Mouse (Mus musculus) natural killer cell, adult 2 months (primary cell): ENCODE data around the gene Ube2v1.
"Not testable (repeated sequence)": the region's sequence is repeated elsewhere in the genome, so short reads cannot be mapped to it uniquely, and the experiment has no call there.

Experiments used
- DNase-seq, 2 experiments: peaks; one replicate each; pipeline ENCODE4 v3.0.0; 2022; ENCODE audit warnings: low spot score in 2 of 2

Gene Ube2v1

DNA sequence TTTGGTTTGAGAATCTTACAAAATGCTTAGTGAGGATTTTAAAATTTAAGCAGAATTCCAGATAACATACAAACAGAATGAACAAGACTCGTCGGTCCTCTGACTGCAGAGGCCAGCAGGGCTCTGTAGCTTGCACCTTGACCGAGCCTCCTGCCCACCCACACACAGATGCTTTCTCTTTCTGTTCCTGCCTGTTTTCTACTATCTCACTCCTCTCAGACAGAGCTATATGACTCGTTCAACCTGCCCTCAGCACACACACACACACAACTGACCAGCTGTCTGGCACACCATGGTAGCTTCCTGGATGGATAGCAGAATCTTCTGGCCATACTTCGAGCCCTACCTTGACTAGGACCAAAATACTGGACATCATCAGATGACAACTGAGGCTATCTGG, 8.9 kb downstream of the Ube2v1 start:
- DNase-seq: peak; percentile 41 to 57

DNA sequence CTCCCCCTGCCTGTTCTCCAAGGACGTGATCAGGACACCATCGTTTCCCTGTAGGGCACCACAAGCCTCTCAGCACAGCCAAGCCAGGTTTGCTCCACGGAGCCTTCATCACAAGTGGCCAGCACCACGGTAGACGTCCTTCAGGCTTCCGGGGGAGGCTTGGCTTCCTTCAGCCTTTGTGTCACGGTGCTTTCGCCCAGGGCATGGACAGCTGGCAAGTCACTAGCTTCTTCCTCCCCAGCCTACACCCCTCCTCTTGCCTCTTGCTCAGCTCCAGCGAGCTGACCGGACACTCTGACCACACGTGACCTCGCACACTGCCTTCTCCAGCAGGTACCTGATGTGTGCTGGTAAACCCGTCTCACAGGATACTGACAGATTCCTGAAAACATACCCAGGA, 9.5 kb downstream of the Ube2v1 start:
- DNase-seq: no peak

- no peak for DNase-seq
These were observed 10.4 kb downstream of the Ube2v1 start for GRCm38 (mm10) chr2:167621255-167622087.

GRCm38 (mm10) chr2:167617472-167617871, 14.4 kb downstream of the Ube2v1 start:
- DNase-seq: no peak

DNA sequence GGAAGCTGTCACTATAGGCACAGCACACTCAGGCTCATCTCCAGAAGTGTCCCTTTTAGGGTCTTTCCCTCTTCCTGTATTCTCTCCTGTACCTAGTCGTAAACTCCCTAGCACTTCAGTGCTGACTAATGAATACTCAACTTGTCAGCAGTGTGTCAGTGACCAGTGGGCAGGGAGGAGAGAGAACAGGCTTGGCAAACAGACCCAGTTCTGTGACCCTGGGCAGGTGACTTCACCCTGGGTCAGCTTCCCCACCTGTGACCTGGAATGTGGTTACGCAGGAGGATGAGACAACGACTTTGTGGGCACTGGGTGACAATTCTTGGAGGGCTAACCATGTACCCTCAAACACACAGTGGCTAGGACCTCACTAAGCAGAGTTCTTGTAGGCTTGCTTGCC, 14.9 kb downstream of the Ube2v1 start:
- no peak for DNase-seq

- DNase-seq: not testable (repeated sequence)
These were observed 18.6 kb downstream of the Ube2v1 start for GRCm38 (mm10) chr2:167613335-167613734.

DNA sequence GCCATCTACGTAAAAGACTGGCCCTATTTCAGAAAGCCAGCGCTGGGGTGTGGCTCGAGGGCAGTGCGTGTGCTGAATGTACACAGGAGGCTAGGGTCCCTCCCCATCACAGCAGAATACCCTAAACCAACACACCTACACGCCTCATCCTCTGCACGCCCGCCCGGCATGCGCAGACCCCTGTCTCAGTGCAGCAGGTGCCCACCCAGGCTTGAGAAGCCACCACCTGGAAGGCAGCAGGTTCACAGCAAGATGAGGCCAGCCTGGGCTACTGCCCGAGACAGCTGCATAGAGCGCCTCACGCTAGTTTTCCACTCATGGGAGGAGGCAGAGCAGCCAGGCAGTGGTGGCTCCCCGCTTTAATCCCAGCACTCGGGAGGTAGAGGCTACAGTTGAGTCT, 19.8 kb downstream of the Ube2v1 start:
- DNase-seq: no peak

- no peak for DNase-seq
These were observed 20.6 kb downstream of the Ube2v1 start for GRCm38 (mm10) chr2:167611287-167611686.

DNA sequence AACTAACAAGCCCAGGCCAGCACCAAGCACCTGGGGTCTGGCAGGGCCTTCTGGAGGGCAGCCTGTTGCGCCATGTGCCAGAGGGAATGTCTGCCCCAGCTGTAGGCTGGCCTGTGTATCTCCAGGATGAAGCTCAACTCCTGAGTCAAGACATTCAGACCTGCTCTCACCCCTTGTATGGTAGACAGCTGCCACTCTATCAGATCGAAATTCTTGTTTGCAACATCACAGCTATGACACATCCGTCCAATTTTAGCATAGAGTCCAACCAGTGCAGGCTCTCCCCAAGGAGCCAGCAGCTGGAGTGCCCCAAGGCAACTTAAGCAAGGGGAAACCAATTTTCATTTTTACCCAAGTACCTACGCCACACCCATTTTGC, 25.2 kb downstream of the Ube2v1 start:
- no peak for DNase-seq

DNA sequence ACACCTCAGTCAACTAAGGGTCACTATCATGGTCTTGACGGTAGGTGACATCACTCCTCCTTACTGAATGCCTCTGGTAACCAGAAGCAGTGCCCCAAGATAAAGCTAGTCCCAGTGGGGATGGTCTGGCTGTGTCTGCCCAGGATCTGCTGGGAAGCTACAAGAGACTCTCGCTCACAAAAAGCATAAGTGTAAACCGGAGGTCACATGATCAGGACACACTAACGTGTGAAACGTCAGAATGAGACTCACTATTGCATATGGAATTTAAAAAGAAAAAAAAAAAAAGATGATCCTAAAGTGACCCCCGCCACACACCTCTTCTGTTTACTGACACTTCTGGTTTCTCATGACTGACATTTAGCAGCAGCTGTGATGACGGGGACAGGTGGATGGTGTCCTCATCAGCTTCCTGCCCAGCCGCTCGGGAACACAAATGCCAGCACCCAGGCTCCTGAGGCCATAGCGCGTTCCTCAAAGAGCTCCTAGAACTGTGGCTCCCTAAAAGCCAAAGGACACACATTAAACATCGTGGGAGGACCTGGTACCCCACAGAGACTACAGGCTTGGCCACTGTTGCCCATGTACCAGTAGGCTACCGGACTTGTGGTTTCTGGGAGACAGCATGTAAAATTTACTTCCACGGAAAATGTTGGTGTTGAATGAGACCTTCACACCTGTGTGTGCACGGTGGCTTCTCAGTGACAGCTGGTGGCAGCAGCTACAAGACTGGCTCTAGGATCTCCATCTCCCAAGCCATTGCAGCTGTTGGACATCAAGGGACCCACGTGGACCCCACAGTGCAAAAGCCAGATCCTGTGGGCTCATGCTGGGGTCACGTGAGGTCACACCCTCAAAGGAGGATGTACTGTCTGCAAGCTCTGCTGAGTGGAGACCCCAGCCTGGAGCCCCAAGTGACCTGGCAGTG, 25.8 kb downstream of the Ube2v1 start:
- no peak for DNase-seq

GRCm38 (mm10) chr2:167605178-167605794, 26.6 kb downstream of the Ube2v1 start:
- DNase-seq: peak; percentile 66 to 84

DNA sequence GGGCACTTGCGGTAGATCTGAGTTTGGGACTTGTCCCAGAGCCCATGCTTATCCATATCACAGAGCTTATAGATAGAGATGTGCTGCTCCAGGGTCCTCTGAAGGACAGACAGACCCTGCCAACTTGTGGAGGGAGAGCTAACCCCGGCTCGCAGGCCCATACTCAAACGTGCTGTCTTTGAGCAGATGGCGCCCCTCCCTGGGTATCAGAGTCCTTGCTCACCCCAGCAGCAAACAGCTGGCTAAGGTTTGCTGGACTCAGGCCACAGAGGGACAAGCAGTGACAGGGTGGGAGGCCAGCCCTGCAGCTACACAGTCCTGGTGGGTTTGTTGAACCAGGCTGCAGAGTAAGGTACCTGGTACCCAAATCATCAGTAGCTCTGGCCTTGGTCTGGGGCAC, 28.9 kb downstream of the Ube2v1 start:
- DNase-seq: no peak

- DNase-seq: no peak
These were observed 29.5 kb downstream of the Ube2v1 start for GRCm38 (mm10) chr2:167602364-167602763.

DNA sequence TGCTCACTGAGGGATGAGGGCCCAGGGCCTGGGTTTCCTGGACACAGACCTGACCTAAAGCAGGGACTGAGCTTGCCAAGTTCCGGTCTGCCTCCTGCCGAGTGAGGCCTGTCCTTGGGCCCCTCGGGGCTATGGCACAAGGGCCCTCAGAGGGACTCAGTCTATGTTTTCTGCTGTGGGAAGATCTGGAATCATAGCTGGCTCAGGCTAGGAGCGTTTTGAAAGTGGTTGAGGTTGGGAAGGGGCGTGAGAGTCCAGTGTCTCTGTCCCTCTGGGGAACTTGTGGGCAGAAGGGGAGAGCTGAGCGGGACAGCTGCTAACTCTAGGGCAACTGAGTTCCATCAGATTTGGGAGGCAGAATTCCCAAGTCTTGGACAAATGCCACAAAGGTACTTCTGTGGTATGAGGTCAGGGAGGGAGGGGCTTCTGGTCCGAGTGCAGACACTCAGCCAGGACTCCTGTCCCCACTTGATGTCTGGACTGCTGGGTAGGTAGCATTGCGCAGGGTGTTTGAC, 31.4 kb downstream of the Ube2v1 start:
- no peak for DNase-seq

GRCm38 (mm10) chr2:167599917-167600316, 32.0 kb downstream of the Ube2v1 start:
- no peak for DNase-seq

GRCm38 (mm10) chr2:167599195-167599594, 32.7 kb downstream of the Ube2v1 start:
- no peak for DNase-seq

DNA sequence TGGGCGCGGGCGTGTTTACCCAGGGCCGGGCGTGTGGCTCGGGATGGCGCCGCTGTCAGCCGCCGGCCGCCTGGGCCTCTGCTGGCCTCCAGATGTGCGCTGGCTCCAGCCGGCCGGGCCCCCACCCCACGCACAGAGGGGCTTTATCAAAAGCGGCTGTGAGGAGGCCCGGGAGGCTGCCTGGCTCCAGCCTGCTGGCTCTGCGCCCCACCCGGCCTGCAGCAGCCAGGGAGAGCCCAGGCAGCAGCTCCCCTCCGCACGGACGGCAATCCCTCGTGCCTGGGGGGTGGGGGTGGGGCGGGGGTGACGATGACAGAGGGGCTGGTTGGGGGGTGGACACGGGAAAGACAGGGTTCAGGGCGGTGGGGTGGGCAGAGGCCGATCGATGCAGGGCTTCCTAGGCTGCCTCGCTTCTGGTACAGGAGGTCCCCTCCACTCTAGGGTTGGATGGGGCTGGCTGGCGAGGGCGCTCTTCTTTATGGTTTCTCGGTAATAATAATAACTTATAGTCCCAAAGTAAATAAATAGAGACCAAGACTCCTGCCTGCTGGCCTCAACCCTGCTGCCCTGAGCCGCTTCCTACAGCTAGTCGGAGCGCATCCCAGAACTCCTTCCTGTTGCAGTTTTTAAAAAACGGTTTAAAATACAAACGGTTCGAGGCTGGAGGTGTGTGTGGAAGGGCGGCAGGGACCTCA, 34.3 kb downstream of the Ube2v1 start:
- no peak for DNase-seq

- no peak for DNase-seq
These were observed 35.0 kb downstream of the Ube2v1 start for GRCm38 (mm10) chr2:167596726-167597491.

- DNase-seq: no peak
These were observed 35.6 kb downstream of the Ube2v1 start for GRCm38 (mm10) chr2:167596262-167596661.

DNA sequence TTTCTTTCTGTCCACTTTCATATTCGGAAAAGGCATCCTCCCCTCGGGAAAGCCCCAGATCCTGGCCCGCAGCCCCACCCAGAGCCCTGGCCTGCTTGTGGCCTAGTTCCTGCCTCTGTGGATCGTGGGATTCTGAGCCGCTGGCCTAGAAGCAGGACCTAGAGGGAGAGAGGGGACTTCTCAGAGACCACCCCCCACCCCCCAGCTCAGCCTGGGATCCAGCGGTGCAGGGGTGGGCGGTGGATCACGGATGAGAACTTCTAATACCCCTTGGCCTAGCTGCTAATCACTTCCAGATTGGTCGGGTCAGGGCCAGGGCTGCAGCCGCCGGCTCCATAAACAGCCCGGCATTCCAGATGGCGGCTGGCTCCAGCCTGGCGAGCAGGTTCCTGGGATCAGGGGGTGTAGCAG, 36.1 kb downstream of the Ube2v1 start:
- no peak for DNase-seq

DNA sequence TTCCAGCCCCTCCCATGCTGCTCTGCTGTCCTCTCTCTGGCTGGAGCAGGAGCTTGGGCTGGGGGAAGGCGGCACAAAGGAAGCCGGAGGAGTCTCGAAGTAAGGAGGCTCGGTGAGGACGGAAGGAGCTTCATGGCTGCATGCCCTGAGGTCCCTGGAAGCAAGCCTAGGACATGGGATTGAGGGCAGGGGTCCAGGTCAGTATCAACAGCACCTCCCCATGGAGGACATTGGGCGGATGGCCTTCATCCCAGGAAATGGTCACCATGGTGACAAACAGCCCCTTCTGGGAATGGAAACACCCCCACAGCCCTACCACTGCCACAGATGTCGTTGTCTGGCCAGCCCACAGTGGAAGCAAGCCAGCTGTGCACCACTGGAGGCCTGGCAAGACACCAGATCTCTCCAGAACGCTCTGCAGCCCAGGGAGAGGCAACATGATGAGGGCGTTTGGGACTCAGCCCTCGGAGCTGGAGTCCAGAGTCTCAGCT, 37.4 kb downstream of the Ube2v1 start:
- no peak for DNase-seq
